Mouse (Mus musculus) C2C12 (cell line): ENCODE results near the gene Timp2. TPM values are rescaled to one million over a fixed set of nuclear protein-coding genes. Genes with fewer than 3 reads are reported as not detected.

ENCODE experiments used
- H3K27me3 ChIP-seq: one replicate; pipeline ENCODE4 v1.6.1; 2011; ENCODE audit not compliant: control insufficient read depth, insufficient read depth, insufficient read length
- H3K36me3 ChIP-seq: one replicate; pipeline ENCODE4 v1.6.1; 2011; ENCODE audit not compliant: control insufficient read depth, insufficient read depth
- H3K4me3 ChIP-seq: one replicate; pipeline ENCODE4 v1.5.1; 2011; ENCODE audit warnings: mild to moderate bottlenecking, control low read depth; ENCODE audit not compliant: poor library complexity, insufficient read depth, severe bottlenecking
- H3K79me2 ChIP-seq: one replicate; pipeline ENCODE4 v1.6.1; 2011; ENCODE audit not compliant: control insufficient read depth, insufficient read depth
- H3K79me3 ChIP-seq: one replicate; pipeline ENCODE4 v1.6.1; 2011; ENCODE audit warnings: low read depth, control low read depth
- H3ac ChIP-seq: one replicate; pipeline ENCODE3; 2011; ENCODE audit warnings: low read depth; ENCODE audit not compliant: control insufficient read depth, insufficient read length
- CEBPB ChIP-seq: IDR thresholded peaks from one replicate; pipeline ENCODE4 v1.6.1; 2011; ENCODE audit warnings: low read depth, mild to moderate bottlenecking, control low read depth, moderate library complexity
- CTCF ChIP-seq: IDR thresholded peaks from one replicate; pipeline ENCODE4 v1.5.1; 2011; ENCODE audit not compliant: control insufficient read depth, insufficient read depth, insufficient read length
- FOSL1 ChIP-seq: IDR thresholded peaks from one replicate; pipeline ENCODE4 v1.8.0; 2011; ENCODE audit warnings: mild to moderate bottlenecking, low read length; ENCODE audit not compliant: poor library complexity, insufficient read depth, severe bottlenecking
- MAX ChIP-seq: IDR thresholded peaks from one replicate; pipeline ENCODE4 v1.6.1; 2011; ENCODE audit warnings: mild to moderate bottlenecking, control low read depth
- MYOD1 ChIP-seq: IDR thresholded peaks from one replicate; pipeline ENCODE4 v1.6.1; 2011; ENCODE audit warnings: low read depth; ENCODE audit not compliant: control insufficient read depth, insufficient read length
- MYOG ChIP-seq: IDR thresholded peaks from one replicate; pipeline ENCODE4 v1.6.1; 2011; ENCODE audit not compliant: control insufficient read depth, insufficient read length; ENCODE audit errors: extremely low read depth
- USF1 ChIP-seq: IDR thresholded peaks from one replicate; pipeline ENCODE4 v1.6.1; 2011; ENCODE audit warnings: low read depth, mild to moderate bottlenecking, control low read depth, moderate library complexity
- polyA plus RNA-seq: library from polyadenylated mRNA; unstranded; fragments of >200 nt; fragmentation: generic; extraction: Trizol; gene quantifications from one replicate; pipeline ENCODE4 v1.2.1, GENCODE M21; 2012; ENCODE audit warnings: missing spikeins

Timp2 gene
- polyA plus RNA-seq, 1 experiment = 372 TPM

DNA sequence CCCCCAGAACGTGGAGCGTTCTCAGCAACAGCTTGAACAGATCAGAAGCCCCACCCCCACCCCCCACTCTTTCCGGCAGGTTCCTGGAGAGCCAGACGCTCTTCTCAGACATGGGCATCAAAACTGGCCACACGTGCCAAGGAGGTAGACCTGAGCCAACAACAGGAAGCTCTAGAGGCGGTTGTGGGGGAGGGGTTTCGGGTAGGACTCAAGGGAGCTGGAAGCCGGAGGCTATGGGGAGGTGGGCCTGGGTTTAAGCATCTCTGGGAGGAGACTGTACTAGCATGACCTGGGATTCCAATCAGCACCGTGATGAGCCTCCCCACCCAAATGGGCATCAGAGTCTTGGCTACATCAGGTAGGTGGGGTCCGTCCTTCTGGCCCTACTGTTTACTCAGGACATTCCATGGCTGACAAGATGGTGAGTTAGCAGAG is 5.4 kb upstream of the Timp2 start:
- Histone ChIP-seq H3K79me3 (no peaks in the 10 kb centered on the region), H3ac (no peak overlapping the region), H3K79me2 (peaks cover 13% of the 10 kb centered on the region), H3K27me3 (no peaks in the 10 kb centered on the region), H3K4me3 (no peak overlapping the region), H3K36me3 (no peaks in the 10 kb centered on the region)
- TF ChIP-seq MAX (peak; percentile 43), CTCF (no peak), FOSL1 (no peak), MYOG (no peak), MYOD1 (no peak), USF1 (no peak)

DNA sequence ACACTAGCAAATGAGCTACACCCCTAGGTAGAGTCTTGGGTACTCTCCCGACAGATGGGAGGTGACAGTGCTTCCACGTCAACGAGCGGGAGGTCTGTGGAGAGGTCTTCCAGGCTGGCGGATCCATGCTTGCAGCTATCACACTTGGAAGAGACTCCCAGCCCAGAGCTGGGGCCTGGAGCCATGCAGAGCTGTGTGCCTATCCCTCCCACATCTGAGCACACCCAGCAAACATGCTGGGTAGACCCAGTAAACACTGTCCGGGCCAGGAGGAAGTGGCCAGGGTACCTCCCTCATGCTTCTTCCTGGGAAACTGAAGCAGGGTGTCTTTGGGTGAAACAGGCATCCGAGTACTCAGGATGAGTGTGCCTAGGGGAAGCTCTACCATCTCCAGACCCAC is 5.0 kb upstream of the Timp2 start:
- H3K4me3 ChIP-seq = no peak overlapping the region
- no peak overlapping the region for H3ac ChIP-seq
- H3K36me3 ChIP-seq = no peaks in the 10 kb centered on the region
- no peaks in the 10 kb centered on the region for H3K79me3 ChIP-seq
- peaks cover 14% of the 10 kb centered on the region for H3K79me2 ChIP-seq
- no peaks in the 10 kb centered on the region for H3K27me3 ChIP-seq
- no peak for TF ChIP-seq MYOG
- no peak for TF ChIP-seq MAX
- TF ChIP-seq CTCF = no peak
- TF ChIP-seq CEBPB = no peak
- TF ChIP-seq USF1 = no peak
- TF ChIP-seq FOSL1 = no peak
- no peak for TF ChIP-seq MYOD1

DNA sequence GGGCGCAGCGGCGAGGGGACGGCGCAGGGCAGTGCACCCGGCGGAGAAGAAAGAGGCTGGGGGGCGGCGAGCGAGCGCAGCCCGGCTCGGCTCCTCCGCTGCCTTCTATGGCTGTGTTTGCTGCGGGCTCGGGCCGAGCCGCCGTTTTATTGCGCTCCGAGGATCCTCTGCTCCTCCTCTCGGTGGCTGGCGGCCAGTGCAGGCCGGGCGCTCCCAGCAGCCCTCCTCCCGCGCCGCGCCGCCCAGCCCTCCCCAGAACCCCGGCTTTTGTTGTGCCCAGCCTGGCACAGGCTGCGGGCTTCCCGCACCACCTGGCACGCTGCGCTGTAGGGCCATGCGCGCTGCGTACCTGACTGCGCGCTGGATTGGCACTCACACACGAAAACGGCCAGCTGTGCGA is 335 bp downstream of the Timp2 start:
- TF ChIP-seq CEBPB (no peak), MYOG (no peak), CTCF (peak; percentile 26), MYOD1 (no peak), MAX (no peak)
- peak overlapping the region; percentile 98 for H3K4me3 ChIP-seq
- no peaks in the 10 kb centered on the region for H3K27me3 ChIP-seq
- H3K79me2 ChIP-seq = peaks cover 53% of the 10 kb centered on the region
- peaks cover 33% of the 10 kb centered on the region for H3K36me3 ChIP-seq
- peak overlapping the region; percentile 88 for H3ac ChIP-seq
- H3K79me3 ChIP-seq = peaks cover 47% of the 10 kb centered on the region

DNA sequence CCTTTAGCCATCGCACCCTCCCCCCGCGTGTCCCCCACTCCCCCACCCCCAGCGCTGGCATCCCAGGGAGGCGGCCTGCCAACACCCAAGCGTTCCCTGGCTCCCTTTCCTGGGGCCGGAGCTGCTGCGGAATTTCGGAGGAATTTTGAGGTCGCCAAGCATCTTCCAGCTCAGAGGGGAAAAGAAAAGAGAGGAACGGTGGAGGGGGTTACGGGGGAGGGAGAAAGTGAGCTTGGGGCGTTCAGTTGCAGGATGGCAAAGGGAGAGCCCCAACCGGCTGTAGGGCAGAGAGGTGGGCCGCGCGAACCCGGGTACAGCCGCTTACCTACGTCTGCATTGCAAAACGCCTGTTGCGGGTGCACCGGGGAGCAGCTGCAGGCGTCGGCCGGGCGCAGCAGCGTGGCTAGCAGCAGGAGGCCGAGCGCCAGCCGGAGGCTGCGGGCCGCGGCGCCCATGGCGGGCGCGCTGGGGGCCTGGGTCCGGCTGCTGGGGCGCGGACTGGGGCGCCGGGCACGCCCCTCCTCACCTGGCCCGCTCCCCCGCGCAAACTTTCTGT is 826 bp downstream of the Timp2 start:
- peak overlapping the region; percentile 88 for H3ac ChIP-seq
- H3K4me3 ChIP-seq = peak overlapping the region; percentile 98
- peaks cover 52% of the 10 kb centered on the region for H3K79me3 ChIP-seq
- peaks cover 35% of the 10 kb centered on the region for H3K36me3 ChIP-seq
- H3K79me2 ChIP-seq = peaks cover 58% of the 10 kb centered on the region
- no peak for TF ChIP-seq MYOD1
- no peaks in the 10 kb centered on the region for H3K27me3 ChIP-seq

DNA sequence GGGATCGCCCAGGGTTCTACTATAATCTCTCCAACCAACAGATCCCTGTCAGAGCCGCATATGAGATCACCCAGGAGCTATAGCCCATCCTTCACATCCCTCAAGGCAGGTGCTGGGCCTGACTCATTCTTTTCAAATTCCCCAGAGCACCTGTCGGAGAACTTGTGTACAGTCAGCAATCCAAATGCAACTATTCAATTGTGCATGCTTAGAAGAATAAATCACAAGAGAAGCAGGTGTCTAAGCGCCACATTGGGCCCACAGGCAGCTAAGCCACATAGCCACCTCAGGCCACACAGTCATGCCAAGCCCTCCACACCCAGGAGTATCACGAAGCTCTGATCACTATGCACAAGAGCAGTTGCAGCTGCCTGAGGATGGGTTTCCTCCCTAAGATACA is 6.0 kb downstream of the Timp2 start:
- no peaks in the 10 kb centered on the region for H3K27me3 ChIP-seq
- no peak overlapping the region for H3ac ChIP-seq
- peaks cover 97% of the 10 kb centered on the region for H3K79me3 ChIP-seq
- H3K79me2 ChIP-seq = peaks cover 100% of the 10 kb centered on the region
- peaks cover 51% of the 10 kb centered on the region for H3K36me3 ChIP-seq
- no peak overlapping the region for H3K4me3 ChIP-seq
- TF ChIP-seq FOSL1 = no peak
- peak; percentile 71 for TF ChIP-seq MYOD1

DNA sequence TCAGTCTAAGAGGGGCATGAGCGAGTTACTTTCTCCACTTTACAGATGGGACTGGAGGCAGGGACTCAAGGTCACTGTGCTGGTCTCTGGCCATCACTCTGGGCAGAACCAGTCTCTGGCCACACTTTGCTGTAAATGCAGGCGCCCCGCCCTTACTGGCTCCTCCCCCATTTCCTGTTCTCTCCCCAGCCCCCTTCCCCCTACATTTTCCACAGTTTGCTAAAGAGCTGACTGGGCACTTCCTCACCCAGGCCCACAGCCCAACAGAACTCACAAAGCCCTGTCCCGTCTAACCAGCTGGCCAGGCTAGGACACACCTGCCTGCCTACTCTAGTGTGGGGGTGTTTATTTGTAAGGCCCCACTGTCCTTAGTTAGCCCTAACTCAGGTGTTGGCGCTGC is 6.7 kb downstream of the Timp2 start:
- H3K4me3 ChIP-seq = no peak overlapping the region
- peaks cover 100% of the 10 kb centered on the region for H3K79me2 ChIP-seq
- TF ChIP-seq FOSL1 = no peak
- TF ChIP-seq MYOD1 = no peak
- no peak for TF ChIP-seq MYOG
- H3K27me3 ChIP-seq = no peaks in the 10 kb centered on the region
- no peak overlapping the region for H3ac ChIP-seq
- H3K79me3 ChIP-seq = peaks cover 97% of the 10 kb centered on the region
- H3K36me3 ChIP-seq = peaks cover 51% of the 10 kb centered on the region
